Mouse (Mus musculus) CH12.LX (cell line): ENCODE data around the gene Mkln1. TPM values are rescaled to one million over a fixed set of nuclear protein-coding genes. Genes with fewer than 3 reads are reported as not detected.

ENCODE experiments used
- DNase-seq: peaks from one replicate; pipeline ENCODE4 v3.0.0-alpha.2; 2013; ENCODE audit errors: extremely low read depth
- H3K27ac ChIP-seq: 2 replicates; pipeline ENCODE4 v1.5.1; 2012; ENCODE audit warnings: low read depth, mild to moderate bottlenecking, control low read depth, moderate library complexity; ENCODE audit not compliant: insufficient read depth
- H3K27me3 ChIP-seq: replicated peaks from 2 replicates; pipeline ENCODE3; 2012; ENCODE audit warnings: inconsistent platforms
- H3K36me3 ChIP-seq, 2 experiments: replicated peaks in 1 of 2; 2 replicates each; pipeline versions ENCODE3 to v1.6.1; 2012; ENCODE audit warnings: inconsistent platforms in 1 of 2, low read length in 1 of 2, mild to moderate bottlenecking in 1 of 2, mixed read lengths in 1 of 2, moderate library complexity in 1 of 2; ENCODE audit not compliant: control insufficient read depth in 1 of 2, insufficient read depth in 1 of 2
- H3K4me1 ChIP-seq, 2 experiments: 2 replicates each; pipeline ENCODE4 v1.6.1; 2012; ENCODE audit warnings: inconsistent platforms in 1 of 2, moderate library complexity in 1 of 2; ENCODE audit not compliant: insufficient read depth in 2 of 2, control insufficient read depth in 1 of 2
- H3K4me2 ChIP-seq: 2 replicates; pipeline ENCODE4 v1.6.1; 2012; ENCODE audit warnings: low read depth, mild to moderate bottlenecking, control low read depth; ENCODE audit not compliant: poor library complexity, insufficient read depth, severe bottlenecking
- H3K4me3 ChIP-seq, 3 experiments: fragments of 150-350 bp in 1 of 3; sonication (generic) in 1 of 3; replicated peaks in 1 of 3; 2 replicates each; pipeline versions ENCODE3 to v1.5.1; 2011 to 2012; ENCODE audit warnings: low read depth in 2 of 3, low read length in 2 of 3, mild to moderate bottlenecking in 2 of 3, moderate library complexity in 2 of 3, control low read depth in 1 of 3, improper control_type of control experiment in 1 of 3, inconsistent platforms in 1 of 3, mixed read lengths in 1 of 3; ENCODE audit not compliant: poor library complexity in 1 of 3
- H3K79me2 ChIP-seq: replicated peaks from 2 replicates; pipeline ENCODE4 v1.6.1; 2012; ENCODE audit warnings: mild to moderate bottlenecking, moderate library complexity; ENCODE audit not compliant: control insufficient read depth, poor library complexity, insufficient read depth, severe bottlenecking; ENCODE audit errors: extremely low read depth
- H3K9ac ChIP-seq: 2 replicates; pipeline ENCODE4 v1.6.1; 2012; ENCODE audit warnings: low read depth, mild to moderate bottlenecking, control low read depth, moderate library complexity; ENCODE audit not compliant: insufficient read depth
- H3K9me3 ChIP-seq: replicated peaks from 2 replicates; pipeline ENCODE3; 2012; ENCODE audit warnings: low read length, inconsistent platforms, mixed read lengths
- CHD1 ChIP-seq: IDR thresholded peaks from 2 replicates; pipeline ENCODE4 v1.6.1; 2012; ENCODE audit warnings: low read depth, low read length, improper control_type of control experiment, inconsistent platforms
- CHD2 ChIP-seq: IDR thresholded peaks from 2 replicates; pipeline ENCODE4 v1.6.1; 2011; ENCODE audit warnings: low read length, improper control_type of control experiment
- CTCF ChIP-seq, 2 experiments: IDR thresholded peaks in 1 of 2; conservative IDR thresholded peaks in 1 of 2; 2 replicates each; pipeline ENCODE4 v1.5.1; 2011 to 2012; ENCODE audit warnings: low read depth in 2 of 2, low read length in 2 of 2, improper control_type of control experiment in 1 of 2, inconsistent platforms in 1 of 2, mild to moderate bottlenecking in 1 of 2, moderate library complexity in 1 of 2
- E2F4 ChIP-seq: IDR thresholded peaks from 2 replicates; pipeline ENCODE4 v1.6.1; 2011; ENCODE audit warnings: low read depth, low read length, improper control_type of control experiment; ENCODE audit not compliant: insufficient replicate concordance
- ELF1 ChIP-seq: IDR thresholded peaks from 2 replicates; pipeline ENCODE4 v1.6.1; 2014; ENCODE audit warnings: low read depth, mild to moderate bottlenecking, inconsistent platforms, low read length, improper control_type of control experiment
- ETS1 ChIP-seq: conservative IDR thresholded peaks from 2 replicates; pipeline ENCODE4 v1.6.1; 2012; ENCODE audit warnings: low read depth, mild to moderate bottlenecking, inconsistent platforms, low read length, improper control_type of control experiment, moderate library complexity
- GABPA ChIP-seq: IDR thresholded peaks from 2 replicates; pipeline ENCODE4 v1.6.1; 2012; ENCODE audit warnings: low read depth, low read length, improper control_type of control experiment, inconsistent platforms; ENCODE audit not compliant: insufficient replicate concordance
- HCFC1 ChIP-seq: IDR thresholded peaks from 2 replicates; pipeline ENCODE4 v1.6.1; 2012; ENCODE audit warnings: low read depth, mild to moderate bottlenecking, inconsistent platforms, low read length, improper control_type of control experiment
- IRF4 ChIP-seq: IDR thresholded peaks from 2 replicates; pipeline ENCODE4 v1.6.1; 2014; ENCODE audit warnings: low read depth, mild to moderate bottlenecking, inconsistent platforms, low read length, improper control_type of control experiment
- JUND ChIP-seq: conservative IDR thresholded peaks from 2 replicates; pipeline ENCODE4 v1.6.1; 2011; ENCODE audit warnings: low read depth, low read length, improper control_type of control experiment
- MEF2A ChIP-seq: IDR thresholded peaks from 2 replicates; pipeline ENCODE4 v1.6.1; 2014; ENCODE audit warnings: low read depth, mild to moderate bottlenecking, inconsistent platforms, low read length, improper control_type of control experiment, borderline replicate concordance
- MXI1 ChIP-seq: IDR thresholded peaks from 2 replicates; pipeline ENCODE4 v1.6.1; 2011; ENCODE audit warnings: mild to moderate bottlenecking, low read depth, low read length, improper control_type of control experiment
- NELFE ChIP-seq: IDR thresholded peaks from 2 replicates; pipeline ENCODE4 v1.6.1; 2011; ENCODE audit warnings: low read depth, low read length, improper control_type of control experiment
- NRF1 ChIP-seq: IDR thresholded peaks from 2 replicates; pipeline ENCODE4 v1.6.1; 2014; ENCODE audit warnings: low read depth, mild to moderate bottlenecking, inconsistent platforms, low read length, improper control_type of control experiment, moderate library complexity
- PAX5 ChIP-seq: IDR thresholded peaks from 2 replicates; pipeline ENCODE4 v1.6.1; 2012; ENCODE audit warnings: low read length, inconsistent platforms, mixed read lengths
- POLR2AphosphoS2 ChIP-seq: IDR thresholded peaks from 2 replicates; pipeline ENCODE4 v1.6.1; 2011; ENCODE audit warnings: low read depth, low read length, improper control_type of control experiment
- RAD21 ChIP-seq: IDR thresholded peaks from 2 replicates; pipeline ENCODE4 v1.6.1; 2011; ENCODE audit warnings: low read depth, mild to moderate bottlenecking, low read length, improper control_type of control experiment, moderate library complexity
- RCOR1 ChIP-seq: conservative IDR thresholded peaks from 2 replicates; pipeline ENCODE4 v1.6.1; 2012; ENCODE audit warnings: low read depth, mild to moderate bottlenecking, inconsistent platforms, low read length, improper control_type of control experiment
- SIN3A ChIP-seq: IDR thresholded peaks from 2 replicates; pipeline ENCODE4 v1.6.1; 2012; ENCODE audit warnings: low read length, improper control_type of control experiment, inconsistent platforms
- SMC3 ChIP-seq: IDR thresholded peaks from 2 replicates; pipeline ENCODE4 v1.6.1; 2011; ENCODE audit warnings: low read depth, low read length, improper control_type of control experiment
- ZKSCAN1 ChIP-seq: IDR thresholded peaks from 2 replicates; pipeline ENCODE4 v1.6.1; 2012; ENCODE audit warnings: low read depth, inconsistent platforms, low read length, improper control_type of control experiment, borderline replicate concordance
- ZMIZ1 ChIP-seq: IDR thresholded peaks from 2 replicates; pipeline ENCODE4 v1.6.1; 2012; ENCODE audit warnings: low read depth, mild to moderate bottlenecking, inconsistent platforms, low read length, improper control_type of control experiment
- ZNF384 ChIP-seq: IDR thresholded peaks from 2 replicates; pipeline ENCODE4 v1.6.1; 2012; ENCODE audit warnings: low read depth, low read length, improper control_type of control experiment, inconsistent platforms
- dilution Hi-C: fragments of 300-500 bp; cut with MboI; formaldehyde crosslinking; loops from 2 replicates; pipeline ENCODE4 v1.14.3; 2020; ENCODE audit warnings: low sequenced_read_pairs; ENCODE audit not compliant: extremely low pct_unique_long_range_greater_than_20kb, extremely low pct_ligation_motif_present
- in situ Hi-C: fragments of 300-500 bp; cut with MboI; formaldehyde crosslinking; loops from 3 replicates; pipeline ENCODE4 v1.14.3; 2019; ENCODE audit warnings: low sequenced_read_pairs, low pct_ligation_motif_present, low pct_unique_long_range_greater_than_20kb, mixed read lengths
- polyA plus RNA-seq: library from polyadenylated mRNA; unstranded; fragments of >175 nt; gene quantifications from 2 replicates; pipeline ENCODE4 v1.2.1, GENCODE M21; 2012; ENCODE audit warnings: low read depth; ENCODE audit not compliant: insufficient read length
- total RNA-seq, 2 experiments: library from RNA; depleted of rRNA; stranded (reverse); fragments of 300-350 nt in 1 of 2; fragments of >200 nt in 1 of 2; gene quantifications; 2 replicates each; pipeline ENCODE4 v1.2.3; 2012 to 2014

Mkln1 gene
- total and polyA plus RNA-seq, 3 experiments, result 79.6 to 127 (median 115) TPM

- no peak overlapping the region for H3K4me3 ChIP-seq
- no peaks in the 10 kb centered on the region for H3K9me3 ChIP-seq
- no peak overlapping the region for H3K4me2 ChIP-seq
- peaks cover 86% of the 10 kb centered on the region for H3K27me3 ChIP-seq
- no peaks in the 10 kb centered on the region for H3K36me3 ChIP-seq
- no peaks in the 10 kb centered on the region for H3K79me2 ChIP-seq
- no peak overlapping the region for H3K27ac ChIP-seq
- H3K4me1 ChIP-seq, result no peaks in the 10 kb centered on the region
- DNase-seq, result no peak
- dilution Hi-C loops (no loop called here), in situ Hi-C loops (no loop called here)
- H3K9ac ChIP-seq, result no peak overlapping the region
- TF ChIP-seq ELF1 (no peak), CTCF (conservative IDR thresholded peaks at IDR 0.05 in 1 of 2, IDR thresholded peaks at IDR 0.05 in 1 of 2; ENCODE audit: low read depth in 2 of 2, low read length in 2 of 2) (no peak), PAX5 (no peak), SIN3A (no peak), RCOR1 (no peak), CHD2 (no peak), HCFC1 (no peak), GABPA (no peak), JUND (no peak), NELFE (no peak), POLR2AphosphoS2 (no peak), ZKSCAN1 (no peak), NRF1 (no peak), RAD21 (no peak), E2F4 (no peak), ZNF384 (no peak), MEF2A (no peak)
Observed at GRCm38 (mm10) chr6:31549361-31550051, 151.0 kb downstream of the Mkln1 start.

- no peak overlapping the region for H3K9ac ChIP-seq
- in situ Hi-C loops (no loop called here), dilution Hi-C loops (no loop called here)
- no peaks in the 10 kb centered on the region for H3K4me1 ChIP-seq
- H3K36me3 ChIP-seq, result no peaks in the 10 kb centered on the region
- no peak overlapping the region for H3K27ac ChIP-seq
- no peak overlapping the region for H3K4me3 ChIP-seq
- DNase-seq, result no peak
- peaks cover 88% of the 10 kb centered on the region for H3K27me3 ChIP-seq
- no peaks in the 10 kb centered on the region for H3K79me2 ChIP-seq
- TF ChIP-seq PAX5 (no peak), NELFE (no peak), GABPA (no peak), SIN3A (no peak), IRF4 (no peak), CTCF (conservative IDR thresholded peaks at IDR 0.05 in 1 of 2, IDR thresholded peaks at IDR 0.05 in 1 of 2; ENCODE audit: low read depth in 2 of 2, low read length in 2 of 2) (no peak), JUND (no peak), SMC3 (no peak), ETS1 (no peak), ZMIZ1 (no peak), E2F4 (no peak), MEF2A (no peak), MXI1 (no peak), ZNF384 (no peak), CHD1 (no peak), HCFC1 (no peak)
- H3K9me3 ChIP-seq, result no peaks in the 10 kb centered on the region
- no peak overlapping the region for H3K4me2 ChIP-seq
Observed at GRCm38 (mm10) chr6:31550876-31551532, 152.5 kb downstream of the Mkln1 start.
